Mouse (Mus musculus) erythroblast, embryonic 14.5 days (primary cell): Measurements from ENCODE around the gene Znhit2. TPM values are rescaled to one million over a fixed set of nuclear protein-coding genes. Genes with fewer than 3 reads are reported as not detected.

Source experiments
- H3K27me3 ChIP-seq: 2 replicates; pipeline ENCODE4 v1.6.1; 2012; ENCODE audit warnings: inconsistent platforms; ENCODE audit not compliant: control insufficient read depth
- H3K36me3 ChIP-seq: 2 replicates; pipeline ENCODE4 v1.6.1; 2012; ENCODE audit warnings: mild to moderate bottlenecking, inconsistent platforms; ENCODE audit not compliant: control insufficient read depth
- H3K4me1 ChIP-seq: 2 replicates; pipeline ENCODE4 v1.6.1; 2012; ENCODE audit warnings: inconsistent platforms; ENCODE audit not compliant: control insufficient read depth
- H3K4me3 ChIP-seq: replicated peaks from 2 replicates; pipeline ENCODE3; 2012; ENCODE audit warnings: moderate library complexity, mild to moderate bottlenecking, inconsistent platforms
- H3K9me3 ChIP-seq: 2 replicates; pipeline ENCODE4 v1.6.1; 2012; ENCODE audit warnings: low read length, inconsistent platforms, mixed read lengths; ENCODE audit not compliant: control insufficient read depth
- GATA1 ChIP-seq: IDR thresholded peaks from 2 replicates; pipeline ENCODE4 v1.6.1; 2012; ENCODE audit warnings: low read length, inconsistent platforms, mixed read lengths
- TAL1 ChIP-seq: IDR thresholded peaks from 3 replicates; pipeline ENCODE4 v1.6.1; 2012; ENCODE audit warnings: low read length, inconsistent platforms, mixed read lengths
- polyA plus RNA-seq: library from polyadenylated mRNA; stranded (reverse); fragments of >175 nt; gene quantifications from 2 replicates; pipeline ENCODE4 v1.2.3, GENCODE M21; 2012

Gene Znhit2
- 8.6 and 9.3 TPM in 2 replicates for polyA plus RNA-seq

DNA sequence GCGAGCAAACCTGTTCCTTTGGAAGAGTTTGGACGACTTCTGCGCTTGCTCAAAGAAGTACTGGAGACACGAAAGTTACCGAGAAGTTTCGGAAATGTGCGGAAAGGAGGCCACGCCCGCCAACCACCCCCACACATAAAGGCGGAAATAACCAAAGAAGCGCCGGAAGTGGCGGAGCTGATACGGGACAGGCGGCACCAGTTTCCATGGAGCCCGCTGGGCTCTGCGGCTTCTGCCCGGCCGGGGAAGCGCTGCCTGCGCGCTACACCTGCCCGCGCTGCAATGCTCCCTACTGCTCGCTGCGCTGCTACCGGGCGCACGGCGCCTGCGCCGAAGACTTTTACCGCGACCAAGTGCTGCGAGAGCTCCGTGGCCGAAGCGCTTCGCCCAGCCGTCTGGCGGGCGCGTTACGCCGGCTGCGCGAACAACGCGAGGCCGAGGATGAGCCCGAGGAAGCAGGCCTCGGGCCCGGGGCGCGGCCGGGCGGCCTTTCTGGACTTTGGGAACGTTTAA, at the start of gene Znhit2:
Gene Znhit2, plus strand, starts transcription at position 172 of the 513 bp plus-strand sequence.
- no peaks in the 10 kb centered on the region for H3K9me3 ChIP-seq
- H3K4me1 ChIP-seq = peaks cover 56% of the 10 kb centered on the region
- peaks cover 42% of the 10 kb centered on the region for H3K36me3 ChIP-seq
- H3K27me3 ChIP-seq = no peaks in the 10 kb centered on the region
- H3K4me3 ChIP-seq = peak within 1 kb of the TSS; percentile 70
- TF ChIP-seq GATA1 (peak; percentile 81), TAL1 (no peak)

DNA sequence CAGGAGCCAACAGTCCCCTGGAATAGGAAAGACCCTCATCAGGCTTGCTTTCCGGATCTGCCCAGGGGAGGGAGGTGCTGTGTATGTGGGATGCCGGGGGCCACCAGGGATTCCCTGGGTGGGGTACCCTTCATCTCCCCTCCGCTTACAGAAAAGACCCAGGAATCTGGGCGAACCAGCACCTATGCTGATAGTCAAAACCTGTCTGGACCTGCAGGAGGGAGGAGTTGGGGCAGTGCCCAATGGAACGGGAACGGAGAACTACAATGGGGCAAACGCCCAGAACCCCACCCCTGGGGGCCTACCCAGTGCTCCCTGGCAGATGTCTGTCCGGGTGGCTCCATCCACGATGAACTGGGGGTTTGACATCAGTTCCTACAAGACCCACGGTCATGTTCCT, 47.3 kb upstream of the Znhit2 start:
- TF ChIP-seq GATA1 = no peak
- no peak for TF ChIP-seq TAL1
- H3K9me3 ChIP-seq = peaks cover 2% of the 10 kb centered on the region
- H3K4me1 ChIP-seq = peaks cover 81% of the 10 kb centered on the region
- H3K36me3 ChIP-seq = peaks cover 62% of the 10 kb centered on the region
- H3K27me3 ChIP-seq = no peaks in the 10 kb centered on the region
- peak overlapping the region; percentile 97 for H3K4me3 ChIP-seq

DNA sequence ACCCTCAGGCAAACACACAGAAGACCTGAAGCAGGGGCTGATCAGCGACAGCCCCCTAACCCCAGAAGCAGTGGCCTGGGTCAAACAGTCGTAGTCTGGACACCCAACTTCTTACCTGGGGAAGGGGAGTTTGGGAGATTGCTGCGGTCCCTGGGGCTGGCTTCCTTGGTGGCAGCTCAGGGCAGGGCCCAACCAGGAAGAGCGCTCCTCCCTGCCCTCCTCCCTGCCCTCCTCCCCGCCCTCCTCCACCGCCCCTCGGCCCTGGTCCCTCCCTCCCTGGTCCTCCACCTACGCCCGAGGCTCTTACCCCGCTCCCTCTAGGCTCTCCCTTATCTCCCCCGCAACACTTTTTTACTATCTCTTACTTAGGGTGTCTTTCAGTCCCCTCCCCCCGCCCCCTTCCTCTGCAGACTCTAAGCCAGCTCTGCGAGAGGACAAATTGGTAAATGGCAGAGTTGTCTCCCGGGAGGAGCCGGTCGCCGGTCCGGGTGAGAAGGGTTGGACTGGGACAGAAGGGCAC, 45.9 kb upstream of the Znhit2 start:
- Histone ChIP-seq H3K9me3 (no peaks in the 10 kb centered on the region), H3K4me1 (peaks cover 90% of the 10 kb centered on the region), H3K27me3 (no peaks in the 10 kb centered on the region), H3K4me3 (peak overlapping the region; percentile 97), H3K36me3 (peaks cover 50% of the 10 kb centered on the region)
- TF ChIP-seq TAL1 = no peak
- TF ChIP-seq GATA1 = peak; percentile 71

DNA sequence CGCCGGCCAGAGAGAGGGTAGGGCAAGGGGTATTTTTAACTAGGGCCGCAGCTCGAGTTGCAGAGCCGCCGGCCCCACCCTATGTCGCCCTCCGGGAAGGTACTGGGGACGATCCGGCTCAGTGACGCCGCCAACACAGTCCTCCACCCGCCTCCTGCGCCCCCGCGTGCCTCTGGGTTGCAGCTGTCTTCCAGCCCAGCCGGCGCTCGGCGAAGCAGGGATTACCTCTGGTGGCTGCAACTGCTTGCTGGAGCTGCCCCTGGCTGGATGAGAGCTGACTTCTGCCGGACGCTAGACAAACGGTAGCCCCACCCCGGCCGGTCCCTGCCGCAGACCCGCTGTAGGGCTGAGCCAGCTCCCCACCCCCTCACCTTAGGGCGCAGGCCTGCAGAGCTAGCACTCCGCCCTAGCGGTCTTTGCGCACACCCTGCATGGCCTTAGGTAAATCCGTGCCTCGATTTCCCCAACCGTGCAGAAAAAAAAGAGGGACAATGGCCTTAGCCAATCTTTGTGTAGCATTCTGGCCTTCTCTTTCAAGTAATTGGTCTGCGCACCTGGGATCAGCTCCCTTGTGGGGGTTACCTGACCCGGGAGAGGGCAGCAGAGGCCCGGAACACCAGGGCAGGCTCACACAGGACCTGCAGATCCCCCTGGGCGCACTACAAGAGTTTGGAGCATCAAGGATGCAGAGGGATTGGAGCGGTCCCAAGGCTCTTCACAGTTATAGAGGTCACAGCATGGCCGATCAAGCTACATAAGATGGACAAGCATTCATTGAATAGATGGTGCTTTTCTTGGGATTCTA, 45.3 kb upstream of the Znhit2 start, which contains the start of gene Capn1:
Gene Capn1, minus strand, starts transcription at position 387 of the 805 bp plus-strand sequence.
- H3K4me1 ChIP-seq = peaks cover 85% of the 10 kb centered on the region
- no peak for TF ChIP-seq TAL1
- no peak for TF ChIP-seq GATA1

DNA sequence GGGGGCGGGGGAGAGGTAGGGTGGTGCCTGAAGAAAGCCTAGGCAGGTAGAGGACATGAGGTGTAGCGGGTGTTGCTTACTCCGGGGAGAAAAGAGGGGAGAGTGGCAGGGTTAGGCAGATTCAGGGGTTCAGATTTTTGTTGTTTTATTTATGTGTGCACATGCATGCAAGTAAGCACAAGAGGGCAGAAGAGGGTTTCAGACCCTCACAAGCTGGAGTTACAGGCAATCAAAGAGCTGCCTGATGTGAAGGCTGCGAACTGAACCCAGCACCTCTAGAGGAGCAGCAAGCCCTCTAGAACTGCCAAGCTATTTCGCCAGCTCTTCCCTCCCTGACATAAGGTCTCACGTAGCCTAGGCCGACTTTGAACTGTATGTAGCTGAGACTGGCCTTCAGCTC, 44.5 kb upstream of the Znhit2 start:
- TF ChIP-seq GATA1 = no peak
- Histone ChIP-seq H3K27me3 (no peaks in the 10 kb centered on the region), H3K9me3 (no peaks in the 10 kb centered on the region), H3K36me3 (peaks cover 35% of the 10 kb centered on the region), H3K4me1 (peaks cover 76% of the 10 kb centered on the region), H3K4me3 (peak overlapping the region; percentile 97)

More for the DNA sequence above, 45.3 kb upstream of the Znhit2 start, which contains the start of gene Capn1:
- Histone ChIP-seq H3K27me3 (no peaks in the 10 kb centered on the region), H3K36me3 (peaks cover 43% of the 10 kb centered on the region), H3K4me3 (peak within 1 kb of the TSS; percentile 97), H3K9me3 (no peaks in the 10 kb centered on the region)

DNA sequence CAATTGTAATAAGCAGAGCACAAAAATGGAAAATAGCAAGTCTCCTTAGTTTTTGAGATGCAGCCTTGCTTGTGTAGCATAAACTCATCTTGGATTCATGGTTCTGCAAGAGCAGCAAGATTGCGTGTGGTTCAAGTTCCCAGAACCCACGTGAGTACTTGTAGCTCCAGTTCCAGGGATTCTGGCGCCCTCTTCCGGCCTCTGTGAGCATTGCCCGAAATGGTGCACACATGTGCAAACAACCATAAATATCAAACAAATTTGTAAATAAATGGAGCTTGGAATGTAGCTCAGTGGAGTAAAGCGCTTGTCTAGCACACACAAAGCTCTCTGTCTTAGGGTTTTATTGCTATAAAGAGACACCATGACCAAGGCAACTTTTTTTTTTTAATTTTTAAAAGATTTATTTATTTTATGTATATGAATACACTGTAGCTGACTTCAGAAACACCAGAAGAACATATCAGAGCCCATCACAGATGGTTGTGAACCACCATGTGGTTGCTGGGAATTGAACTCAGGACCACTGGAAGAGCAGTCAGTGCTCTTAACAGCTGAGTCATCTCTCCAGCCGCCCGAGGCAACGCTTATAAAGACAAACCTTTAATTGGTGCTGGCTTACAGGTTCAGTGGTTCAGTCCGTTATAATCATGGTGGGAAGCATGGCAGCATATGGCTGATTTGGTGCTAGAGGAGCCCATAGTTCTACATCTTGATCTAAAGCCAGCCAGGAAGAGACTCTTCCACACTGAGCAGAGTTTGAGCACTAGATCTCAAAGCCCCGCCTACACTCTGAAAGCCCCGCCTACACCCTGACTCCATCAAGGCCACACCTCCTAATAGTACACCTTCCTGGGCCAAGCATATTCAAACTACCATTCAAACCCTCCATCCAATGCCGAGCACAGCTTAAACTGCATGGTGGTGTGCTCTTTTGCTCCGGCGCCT, 42.6 kb upstream of the Znhit2 start:
- Histone ChIP-seq H3K4me1 (peaks cover 60% of the 10 kb centered on the region), H3K27me3 (no peaks in the 10 kb centered on the region; the same call in 1 of the 2 replicates), H3K9me3 (no peaks in the 10 kb centered on the region), H3K36me3 (peaks cover 17% of the 10 kb centered on the region), H3K4me3 (peak overlapping the region; percentile 54)
- TF ChIP-seq GATA1 (no peak), TAL1 (no peak)

DNA sequence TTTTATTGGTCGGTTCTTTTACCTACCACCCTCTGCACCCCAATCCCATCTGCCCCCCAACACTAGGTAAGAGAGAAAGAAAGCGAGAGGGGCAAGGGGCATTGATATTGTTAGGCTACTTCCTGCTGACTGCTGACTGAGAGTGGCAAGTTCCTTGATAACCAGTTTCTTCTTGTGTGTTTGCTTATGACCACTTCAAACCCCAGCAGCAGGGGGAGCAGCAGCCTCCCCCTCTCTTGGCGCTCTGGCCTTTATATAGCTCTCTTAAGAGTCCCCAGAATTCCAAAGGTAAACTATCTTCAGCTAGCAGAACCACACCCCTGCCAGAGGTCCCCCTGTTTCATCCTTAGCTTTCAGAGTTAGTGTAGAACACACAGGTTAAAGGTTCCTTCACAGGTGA, 40.7 kb upstream of the Znhit2 start:
- peaks cover 3% of the 10 kb centered on the region; the same call in 1 of the 2 replicates for H3K36me3 ChIP-seq
- TF ChIP-seq TAL1 (no peak), GATA1 (no peak)
- H3K4me1 ChIP-seq = peaks cover 43% of the 10 kb centered on the region
- no peaks in the 10 kb centered on the region; the same call in 1 of the 2 replicates for H3K27me3 ChIP-seq
- no peaks in the 10 kb centered on the region for H3K9me3 ChIP-seq
- no peak overlapping the region for H3K4me3 ChIP-seq

DNA sequence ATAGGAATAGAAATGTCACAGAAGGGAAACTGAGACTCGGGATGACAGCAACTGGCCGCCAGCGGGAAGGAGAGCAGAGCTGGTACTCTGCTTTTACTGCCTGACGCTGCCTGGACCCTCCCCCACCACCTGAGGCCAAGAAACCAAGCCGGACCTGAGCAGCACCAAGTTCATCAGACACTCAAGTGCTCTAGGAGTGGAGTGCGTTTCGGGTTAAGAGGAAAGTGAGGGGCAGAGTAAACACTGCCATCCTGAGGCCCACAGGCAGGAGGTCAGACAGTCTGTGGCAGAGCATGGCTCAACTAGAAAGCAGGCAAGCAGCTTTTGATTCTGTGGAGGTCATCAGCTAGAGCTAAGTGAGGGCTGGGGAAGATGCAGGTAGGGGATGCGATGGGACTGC, 37.9 kb upstream of the Znhit2 start:
- TF ChIP-seq TAL1 = no peak
- no peak for TF ChIP-seq GATA1

More for the DNA sequence above, 37.9 kb upstream of the Znhit2 start:
- no peaks in the 10 kb centered on the region for H3K36me3 ChIP-seq
- peaks cover 15% of the 10 kb centered on the region for H3K4me1 ChIP-seq
- no peak overlapping the region for H3K4me3 ChIP-seq
- no peaks in the 10 kb centered on the region; the same call in 1 of the 2 replicates for H3K27me3 ChIP-seq
- H3K9me3 ChIP-seq = no peaks in the 10 kb centered on the region
